ENCODE assay signal across 9 mouse cellular contexts in genomic region chr1:87111719-87112354, GRCm38 (mm10). TPM values are rescaled to one million over a fixed set of nuclear protein-coding genes. Genes with fewer than 3 reads are reported as not detected.
A peak's percentile ranks its signal among the peaks of the same experiment; 100 is the strongest.
DNase-seq lines count a peak whose midpoint lies in the region; ATAC-seq lines count a peak whose summit lies in the region.
"Had no signal": no experiment of that assay in that cellular context is flagged by ENCODE, and none has a peak within 500 bp of the region (broad histone marks: within the 10 kb centered on the region; RNA-seq: fewer than 3 reads in every experiment).

No protein-coding gene starts in this region.

- no peak overlapping the region for H3K27ac ChIP-seq in forebrain, embryonic 15.5 days (replicated peaks)
- H3K27ac ChIP-seq: limb, embryonic 15.5 days had no signal

- H3K27me3 ChIP-seq in forebrain, embryonic 15.5 days: no peaks in the 10 kb centered on the region
- H3K27me3 ChIP-seq: limb, embryonic 15.5 days had no signal

- peak; percentile 33 to 46 for DNase-seq in layer of hippocampus, postnatal 10 days (ENCODE audit: low spot score in 2 of 2)
- no peak for DNase-seq in layer of hippocampus, adult 8-10 months (ENCODE audit: low spot score in 2 of 2)
- DNase-seq in ES-CJ7 (ENCODE audit: low read depth, low spot score): peak; percentile 49
- peak; percentile 47 for DNase-seq in R1 (ENCODE audit: low read depth, low spot score)
- peak; percentile 24 for DNase-seq in induced T-regulatory cell, adult 2 months (ENCODE audit: low read depth)
- peak; percentile 28 for DNase-seq in retina, postnatal 7 days (ENCODE audit: low read depth, low spot score)

- no peaks in the 10 kb centered on the region for H3K4me1 ChIP-seq in forebrain, embryonic 15.5 days
- H3K4me1 ChIP-seq: limb, embryonic 15.5 days had no signal

- WGBS in forebrain, embryonic 15.5 days: 43% methylated on average over 9 of the region's 9 CpGs

- no peaks in the 10 kb centered on the region for H3K9me3 ChIP-seq in forebrain, embryonic 15.5 days
- H3K9me3 ChIP-seq: limb, embryonic 15.5 days had no signal

- H3K9ac ChIP-seq in forebrain, embryonic 15.5 days (replicated peaks): no peak overlapping the region
- H3K9ac ChIP-seq: limb, embryonic 15.5 days had no signal

- H3K4me2 ChIP-seq in forebrain, embryonic 15.5 days (replicated peaks): no peak overlapping the region
- H3K4me2 ChIP-seq: limb, embryonic 15.5 days had no signal

- H3K36me3 ChIP-seq in forebrain, embryonic 15.5 days: no peaks in the 10 kb centered on the region
- H3K36me3 ChIP-seq: limb, embryonic 15.5 days had no signal

- ATAC-seq in forebrain, embryonic 15.5 days (replicated peaks): no peak

- no peak overlapping the region for H3K4me3 ChIP-seq in forebrain, embryonic 15.5 days
- H3K4me3 ChIP-seq: erythroblast, embryonic 14.5 days; limb, embryonic 15.5 days had no signal

RNA-seq across cellular contexts. Expression of gene Alpi, which starts 10.4 kb away (rescaled TPM):
- total RNA-seq in layer of hippocampus, postnatal 10 days (2021): not detected
- under 1 TPM in 1 of 4 experiments, not detected in 3; 0.20 TPM for total RNA-seq in layer of hippocampus, adult 8-10 months (2022)
- not detected in 2 replicates for polyA plus RNA-seq in forebrain, embryonic 15.5 days (2015; fragmentation: Nextera tagmentation; extraction: Ambion mirVana)
- polyA plus RNA-seq: erythroblast, embryonic 14.5 days; limb, embryonic 15.5 days had no signal

RNA-seq across cellular contexts. Expression of gene Akp3, which starts 12.9 kb away (rescaled TPM):
- not detected for total RNA-seq in layer of hippocampus, postnatal 10 days (2021)
- not detected for total RNA-seq in layer of hippocampus, adult 8-10 months (2022)
- not detected in 2 replicates for polyA plus RNA-seq in forebrain, embryonic 15.5 days (2015; fragmentation: Nextera tagmentation; extraction: Ambion mirVana)
- polyA plus RNA-seq: erythroblast, embryonic 14.5 days; limb, embryonic 15.5 days had no signal

RNA-seq across cellular contexts. Expression of gene Alppl2, which starts 22.1 kb away (rescaled TPM):
- not detected for total RNA-seq in layer of hippocampus, postnatal 10 days (2021)
- total RNA-seq in layer of hippocampus, adult 8-10 months (2022): not detected
- polyA plus RNA-seq in forebrain, embryonic 15.5 days (2015; fragmentation: Nextera tagmentation; extraction: Ambion mirVana): not detected in 2 replicates
- polyA plus RNA-seq: erythroblast, embryonic 14.5 days; limb, embryonic 15.5 days had no signal

RNA-seq across cellular contexts. Expression of gene Ecel1, which starts 44.5 kb away (rescaled TPM):
- 1 to 10 TPM; 4.1 to 4.5 TPM for total RNA-seq in layer of hippocampus, postnatal 10 days (2021)
- total RNA-seq in layer of hippocampus, adult 8-10 months (2022): 1 to 10 TPM; 2.3 to 5.3 (median 3.7) TPM
- 19.4 and 21.1 TPM in 2 replicates for polyA plus RNA-seq in forebrain, embryonic 15.5 days (2015; fragmentation: Nextera tagmentation; extraction: Ambion mirVana)
- polyA plus RNA-seq: erythroblast, embryonic 14.5 days had no signal

Comparison
In these comparisons a context has a peak if more than half of its experiments do, and no peak if none do; other contexts are left out.
1. DNase-seq: peak in layer of hippocampus, postnatal 10 days (2 of 2), ES-CJ7 (single experiment), R1 (single experiment), induced T-regulatory cell, adult 2 months (single experiment) and retina, postnatal 7 days (single experiment); none in layer of hippocampus, adult 8-10 months (0 of 2).